Mouse (Mus musculus) gastrocnemius, adult 2 months (tissue): ENCODE results near the gene Itga4. TPM values are rescaled to one million over a fixed set of nuclear protein-coding genes. Genes with fewer than 3 reads are reported as not detected.

Experiments used
- DNase-seq: peaks from one replicate; pipeline ENCODE4 v3.0.0; 2022
- H3K27ac ChIP-seq: fragments of 200-600 bp; 2 replicates; pipeline ENCODE4 v1.8.1; 2022; ENCODE audit warnings: mild to moderate bottlenecking
- H3K4me3 ChIP-seq: fragments of 200-600 bp; 2 replicates; pipeline ENCODE4 v1.8.1; 2022; ENCODE audit warnings: mild to moderate bottlenecking, moderate library complexity
- CTCF ChIP-seq: fragments of 200-600 bp; IDR thresholded peaks from 2 replicates; pipeline ENCODE4 v1.8.1; 2022; ENCODE audit warnings: antibody characterized with exemption, mild to moderate bottlenecking, moderate library complexity
- intact Hi-C: fragments of 180-260 bp; cut with DNase I; formaldehyde crosslinking; loops from one replicate; pipeline ENCODE4 v1.15.1; 2025
- long read RNA-seq, 2 experiments: library from polyadenylated mRNA; stranded (forward); transcript quantifications; one replicate each; pipeline ENCODE4 v2.0.0; 2021
- total RNA-seq, 2 experiments: library from RNA; stranded (reverse); gene quantifications; 2 replicates each; pipeline ENCODE4 v1.2.3; 2021

The Itga4 gene
- total RNA-seq = 1 to 10 TPM; 2.8 to 3.4 TPM
- long read RNA-seq, experiment 1, partial matches to known transcripts = 0 of 1 reads
- long read RNA-seq, experiment 1, other reads (novel, unspliced or antisense) = 1 of 1 reads
- long read RNA-seq, experiment 2, full-length matches to known transcripts = 1 of 1 reads
- long read RNA-seq, experiment 2, partial matches to known transcripts = 0 of 1 reads
- long read RNA-seq, experiment 2, other reads (novel, unspliced or antisense) = 0 of 1 reads

- intact Hi-C loops = loop anchor here (10.0 kb wide), 1 partner anchor 171 kb away; no protein-coding TSS in a partner anchor
- H3K4me3 ChIP-seq = peak within 1 kb of the TSS; percentile 70
- peak within 1 kb of the TSS; percentile 76 for H3K27ac ChIP-seq
- TF ChIP-seq CTCF = peak; percentile 51
- peak; percentile 69 for DNase-seq
Measured at GRCm38 (mm10) chr2:79255192-79256000, at the start of gene Itga4. Itga4 (plus strand) TSS chr2:79255426.

- no peak for TF ChIP-seq CTCF
- intact Hi-C loops = no loop called here
- Histone ChIP-seq H3K27ac (no peak overlapping the region), H3K4me3 (no peak overlapping the region)
- DNase-seq = no peak
Measured at GRCm38 (mm10) chr2:79206191-79206755, 49.0 kb upstream of the Itga4 start.

GRCm38 (mm10) chr2:79214982-79215381, 40.2 kb upstream of the Itga4 start:
- H3K4me3 ChIP-seq = no peak overlapping the region
- intact Hi-C loops = no loop called here
- TF ChIP-seq CTCF = no peak
- DNase-seq = no peak
- H3K27ac ChIP-seq = no peak overlapping the region

GRCm38 (mm10) chr2:79215479-79215878, 39.7 kb upstream of the Itga4 start:
- no peak for DNase-seq
- H3K4me3 ChIP-seq = no peak overlapping the region
- intact Hi-C loops = no loop called here
- no peak for TF ChIP-seq CTCF
- no peak overlapping the region for H3K27ac ChIP-seq

GRCm38 (mm10) chr2:79224714-79225426, 30.4 kb upstream of the Itga4 start:
- Histone ChIP-seq H3K4me3 (no peak overlapping the region), H3K27ac (no peak overlapping the region)
- DNase-seq = no peak
- intact Hi-C loops = no loop called here
- no peak for TF ChIP-seq CTCF

GRCm38 (mm10) chr2:79227805-79228241, 27.4 kb upstream of the Itga4 start:
- H3K4me3 ChIP-seq = no peak overlapping the region
- intact Hi-C loops = no loop called here
- no peak for DNase-seq
- no peak overlapping the region for H3K27ac ChIP-seq
- TF ChIP-seq CTCF = no peak

- no peak for TF ChIP-seq CTCF
- no peak for DNase-seq
- no peak overlapping the region for H3K4me3 ChIP-seq
- no peak overlapping the region for H3K27ac ChIP-seq
- intact Hi-C loops = no loop called here
Measured at GRCm38 (mm10) chr2:79231056-79231949, 23.9 kb upstream of the Itga4 start.

- Histone ChIP-seq H3K4me3 (no peak overlapping the region), H3K27ac (no peak overlapping the region)
- intact Hi-C loops = no loop called here
- no peak for TF ChIP-seq CTCF
- no peak for DNase-seq
Measured at GRCm38 (mm10) chr2:79235767-79236487, 19.3 kb upstream of the Itga4 start.

GRCm38 (mm10) chr2:79237216-79237615, 18.0 kb upstream of the Itga4 start:
- no peak for TF ChIP-seq CTCF
- intact Hi-C loops = no loop called here
- Histone ChIP-seq H3K4me3 (no peak overlapping the region), H3K27ac (no peak overlapping the region)
- DNase-seq = no peak

GRCm38 (mm10) chr2:79244276-79244675, 10.9 kb upstream of the Itga4 start:
- H3K27ac ChIP-seq = no peak overlapping the region
- no peak for DNase-seq
- intact Hi-C loops = no loop called here
- no peak overlapping the region for H3K4me3 ChIP-seq
- no peak for TF ChIP-seq CTCF

- DNase-seq = no peak
- intact Hi-C loops = no loop called here
- no peak overlapping the region for H3K4me3 ChIP-seq
- TF ChIP-seq CTCF = no peak
- H3K27ac ChIP-seq = no peak overlapping the region
Measured at GRCm38 (mm10) chr2:79244743-79245142, 10.5 kb upstream of the Itga4 start.
